Mouse (Mus musculus) erythroblast, embryonic 14.5 days (primary cell): ENCODE results near the gene Grik1.

Experiments
- GATA1 ChIP-seq: IDR thresholded peaks from 2 replicates; pipeline ENCODE4 v1.6.1; 2012; ENCODE audit warnings: low read length, inconsistent platforms, mixed read lengths
- TAL1 ChIP-seq: IDR thresholded peaks from 3 replicates; pipeline ENCODE4 v1.6.1; 2012; ENCODE audit warnings: low read length, inconsistent platforms, mixed read lengths

- TF ChIP-seq GATA1 (no peak), TAL1 (no peak)
Measured at GRCm38 (mm10) chr16:88074716-88075115, 215.3 kb downstream of the Grik1 start.
